Mouse (Mus musculus) embryonic fibroblast, embryonic 13.5 days (primary cell): Measurements from ENCODE around the gene Fhit.

Experiments used
- CTCF ChIP-seq: IDR thresholded peaks from 2 replicates; pipeline ENCODE4 v1.5.1; 2011; ENCODE audit warnings: mild to moderate bottlenecking, control low read depth, low read length, moderate library complexity, borderline replicate concordance; ENCODE audit not compliant: insufficient read depth
- POLR2A ChIP-seq: IDR thresholded peaks from 2 replicates; pipeline ENCODE4 v1.6.1; 2011; ENCODE audit warnings: low read depth, mild to moderate bottlenecking, control low read depth, low read length, moderate library complexity

- TF ChIP-seq CTCF, result no peak
- no peak for TF ChIP-seq POLR2A
These were observed 1617.5 kb downstream of the Fhit start for GRCm38 (mm10) chr14:9544364-9544763.
